Mouse (Mus musculus): Measurements from ENCODE around the gene Blvrb.

Gene Blvrb

DNA sequence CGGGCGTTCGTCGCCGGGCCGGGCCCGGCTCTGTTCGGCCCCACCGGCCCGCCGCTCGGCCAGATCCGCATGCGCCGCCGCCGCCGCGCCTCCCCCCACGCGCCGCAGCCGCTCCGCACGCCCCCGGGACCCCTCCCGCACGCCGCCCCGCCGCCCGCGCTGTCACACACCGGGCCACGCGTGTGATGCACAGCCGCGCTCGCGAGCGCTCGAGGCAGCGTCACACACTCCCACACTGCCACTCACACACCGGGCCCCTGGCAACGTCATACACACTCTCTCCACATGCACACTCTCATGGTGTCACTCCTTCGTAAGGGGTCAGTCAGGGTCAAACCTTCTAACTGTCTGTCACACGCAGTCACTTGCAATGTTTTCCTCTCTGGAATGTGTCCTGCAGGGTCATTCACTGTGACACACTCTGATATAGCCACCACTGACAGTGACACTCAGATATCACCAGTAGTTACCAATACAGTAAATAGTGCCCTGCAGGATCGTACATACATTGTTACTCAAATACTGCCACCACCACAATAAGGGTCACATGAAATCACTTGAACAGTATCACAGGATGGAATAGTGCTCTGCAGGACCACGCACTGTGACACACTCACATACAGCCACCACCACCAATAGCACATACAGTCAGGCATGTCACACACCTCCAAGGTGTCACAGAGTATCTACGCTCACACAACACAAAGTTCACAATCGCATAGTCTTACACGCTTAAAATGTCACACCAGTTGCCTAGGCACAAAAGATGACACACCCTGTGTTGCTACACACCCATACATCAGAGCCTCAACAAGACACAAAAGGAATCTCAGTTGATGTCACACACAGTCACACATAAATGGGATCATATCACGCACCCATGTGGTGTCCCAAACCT lies 1.0 kb upstream of the Blvrb start:
- in situ Hi-C loops (cut with MboI; ENCODE audit: unreplicated experiment in 2 of 2) = loop anchor here (5.0 kb wide), 1 partner anchor 89 kb away; the partner anchor contains the start of genes Gm20479 (in 2 of the 2) and Shkbp1 (in 2 of the 2)

DNA sequence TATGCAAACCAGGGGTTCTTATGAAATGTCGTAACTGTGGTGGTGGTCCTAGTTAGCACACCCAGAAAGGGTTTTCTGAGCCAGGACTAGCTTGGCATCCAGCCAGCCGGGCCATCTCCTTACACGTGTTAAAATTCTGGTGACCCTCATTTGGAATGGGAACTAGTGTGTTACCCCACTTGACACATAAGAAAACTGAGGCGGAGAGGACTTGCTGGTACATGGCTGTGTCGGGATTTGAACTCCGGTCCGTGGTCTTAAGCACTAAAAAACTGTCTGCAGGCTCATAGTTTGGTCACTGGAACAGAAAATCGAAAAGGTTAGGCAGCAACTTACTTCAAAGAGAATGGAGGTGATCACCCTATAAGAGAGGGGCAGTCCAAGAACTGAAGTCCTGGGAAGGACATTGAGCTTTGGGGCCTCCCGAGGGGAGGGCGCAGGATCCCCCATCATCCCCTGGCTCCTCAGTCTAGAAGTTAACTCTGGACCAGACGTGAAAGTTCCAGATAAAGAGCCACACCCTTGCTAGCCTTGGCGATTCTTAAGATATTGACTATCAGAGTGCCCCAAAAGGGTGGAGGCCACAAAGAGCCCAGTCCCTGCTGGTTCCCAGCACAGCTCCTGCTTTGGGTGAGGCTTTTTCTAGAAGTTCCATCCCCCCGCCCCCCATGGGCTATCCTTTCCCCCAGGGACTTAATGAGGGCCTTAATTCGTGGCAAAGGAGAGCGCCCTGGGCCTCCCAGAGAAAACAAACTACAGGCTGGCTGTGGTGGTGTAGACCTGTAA lies 836 bp downstream of the Blvrb start:
- in situ Hi-C loops (cut with MboI; ENCODE audit: unreplicated experiment in 2 of 2) = loop anchor here (5.0 kb wide), 1 partner anchor 91 kb away; the partner anchor contains the start of genes Gm20479 (in 2 of the 2) and Shkbp1 (in 2 of the 2)

DNA sequence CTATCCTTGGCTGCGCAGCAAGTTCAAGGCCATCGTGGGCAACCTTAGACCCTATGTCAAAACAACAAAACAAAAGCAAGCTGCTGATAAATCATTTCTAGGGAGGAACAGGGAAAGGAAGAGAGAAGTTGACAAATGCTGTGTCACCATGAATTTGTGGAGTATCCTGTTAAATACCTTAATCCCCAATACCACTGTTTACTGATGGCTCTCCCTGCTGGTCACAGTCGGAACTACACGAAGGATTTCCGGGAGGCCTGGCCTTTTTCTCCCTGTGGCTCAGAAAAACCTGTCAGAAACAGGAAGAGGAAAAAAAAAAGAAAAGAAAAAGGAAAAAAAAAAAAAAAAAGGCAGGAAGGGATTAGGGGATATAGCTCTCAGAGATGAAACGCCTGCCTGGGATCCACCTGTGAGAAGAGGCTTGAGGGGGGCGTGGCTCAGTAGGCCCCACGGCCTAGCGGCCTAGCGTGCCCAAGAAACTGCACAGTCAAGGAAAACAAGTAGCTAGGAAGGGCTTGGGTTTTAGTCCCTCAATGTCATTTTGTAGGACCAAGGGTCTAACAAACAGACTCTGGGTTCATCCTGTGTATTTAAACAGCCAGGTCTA lies 1.6 kb downstream of the Blvrb start:
- in situ Hi-C loops (cut with MboI; ENCODE audit: unreplicated experiment in 2 of 2) = loop anchor here (5.0 kb wide), 1 partner anchor 92 kb away; the partner anchor contains the start of genes Gm20479 (in 2 of the 2) and Shkbp1 (in 2 of the 2)

DNA sequence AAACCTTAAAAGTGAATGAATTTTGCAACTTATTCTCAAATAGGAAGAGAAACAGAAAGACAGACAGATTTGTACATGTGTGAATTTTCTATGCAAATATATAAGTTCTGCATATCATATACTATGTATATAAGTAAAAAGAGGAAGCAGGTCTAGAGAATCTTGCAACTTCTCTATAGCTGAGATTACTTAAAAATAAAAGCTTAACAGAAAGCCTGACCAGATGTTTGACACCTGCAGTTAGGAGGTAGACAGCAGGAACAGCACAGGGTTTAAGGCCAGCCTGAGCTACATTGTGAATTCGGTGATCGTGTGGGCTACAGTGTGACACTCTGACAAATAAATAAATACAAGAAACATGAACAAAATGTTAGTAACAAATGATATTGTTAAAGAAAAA lies 3.6 kb downstream of the Blvrb start:
- in situ Hi-C loops (cut with MboI; ENCODE audit: unreplicated experiment in 2 of 2) = loop anchor here in 1 of 2 experiments (25.0 kb wide), 3 partner anchors 936 to 1814 kb away; partner anchors contain the start of genes B3gnt8, Hnrnpl, Med29 and Paf1

DNA sequence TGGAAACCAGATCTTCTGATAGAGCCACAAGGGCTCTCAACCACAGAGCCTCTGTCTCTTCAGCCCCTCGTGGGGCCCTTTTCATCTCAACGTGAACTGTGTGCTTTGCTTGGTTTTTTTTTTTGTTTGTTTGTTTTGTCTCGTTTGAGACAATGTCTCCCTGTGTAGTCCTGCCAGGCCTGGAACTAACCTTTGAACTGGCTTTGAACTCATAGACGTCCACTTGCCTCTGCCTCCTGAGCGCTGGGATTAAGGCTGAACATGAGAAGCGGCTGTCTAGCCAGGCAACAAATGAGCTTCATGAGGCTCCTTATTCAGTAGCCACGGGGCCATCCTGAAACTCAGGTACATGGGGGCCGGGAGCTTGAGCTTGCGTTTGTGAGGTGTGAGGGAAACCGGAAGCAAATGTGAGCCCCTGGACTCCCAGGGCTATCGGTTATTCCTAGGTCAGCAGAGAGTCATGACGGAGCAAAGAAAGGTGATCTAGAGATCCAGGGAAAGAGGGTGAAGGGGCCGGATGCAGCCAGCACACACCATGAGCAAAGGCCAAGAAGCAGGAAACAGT lies 4.5 kb downstream of the Blvrb start:
- in situ Hi-C loops (cut with MboI; ENCODE audit: unreplicated experiment in 2 of 2) = loop anchor here in 1 of 2 experiments (25.0 kb wide), 3 partner anchors 935 to 1815 kb away; partner anchors contain the start of genes B3gnt8, Hnrnpl, Med29 and Paf1

DNA sequence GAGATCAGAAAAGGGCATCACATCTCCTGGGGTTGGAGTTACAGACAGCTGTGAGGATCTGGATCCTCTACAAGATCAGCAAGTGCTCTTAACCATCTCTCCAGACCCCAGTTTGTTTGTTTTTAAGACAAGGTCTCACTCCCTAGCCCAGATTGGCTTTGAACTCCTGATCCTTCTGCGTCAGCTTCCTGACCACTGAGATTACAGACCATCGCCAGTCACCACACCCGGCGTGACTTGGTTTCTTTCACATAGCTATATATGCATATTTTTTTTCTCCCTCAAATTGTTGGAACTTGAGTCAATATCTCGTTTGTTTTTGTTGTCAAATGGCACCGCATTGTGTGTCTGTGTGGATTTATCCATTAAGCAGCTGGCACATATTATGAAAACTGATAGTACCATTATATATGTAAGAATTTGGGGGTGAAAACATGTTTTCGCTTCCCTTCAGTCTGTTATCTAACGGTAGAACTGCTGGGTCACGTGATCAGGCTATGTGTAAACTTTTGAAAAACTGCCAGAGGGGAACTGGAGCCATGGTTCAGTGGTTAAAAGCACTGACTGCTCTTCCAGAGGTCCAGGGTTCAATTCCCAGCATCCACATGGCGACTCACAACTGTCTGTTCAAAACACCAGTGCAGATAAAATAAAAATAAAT lies 6.8 kb downstream of the Blvrb start:
- in situ Hi-C loops (cut with MboI; ENCODE audit: unreplicated experiment in 2 of 2) = loop anchor here in 1 of 2 experiments (25.0 kb wide), 3 partner anchors 933 to 1817 kb away; partner anchors contain the start of genes B3gnt8, Hnrnpl, Med29 and Paf1

DNA sequence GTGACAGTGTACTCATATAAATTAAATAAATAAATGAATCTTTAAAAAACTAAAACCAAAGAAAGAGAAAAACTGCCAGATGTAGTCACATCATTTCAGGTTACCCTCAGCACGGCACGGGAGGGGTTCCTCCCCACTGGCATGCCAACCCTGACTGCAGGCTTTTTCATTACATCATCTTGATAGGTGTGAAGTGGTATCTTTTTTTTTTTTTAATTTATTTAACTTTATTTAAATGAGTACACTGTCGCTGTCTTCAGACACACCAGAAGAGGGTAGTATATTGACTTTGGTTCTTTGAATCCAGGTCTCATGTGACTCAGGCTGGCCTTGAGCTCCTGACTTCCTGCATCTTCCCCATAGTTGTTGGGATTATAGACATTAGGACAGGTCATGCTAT lies 7.5 kb downstream of the Blvrb start:
- in situ Hi-C loops (cut with MboI; ENCODE audit: unreplicated experiment in 2 of 2) = loop anchor here in 1 of 2 experiments (25.0 kb wide), 3 partner anchors 932 to 1818 kb away; partner anchors contain the start of genes B3gnt8, Hnrnpl, Med29 and Paf1

DNA sequence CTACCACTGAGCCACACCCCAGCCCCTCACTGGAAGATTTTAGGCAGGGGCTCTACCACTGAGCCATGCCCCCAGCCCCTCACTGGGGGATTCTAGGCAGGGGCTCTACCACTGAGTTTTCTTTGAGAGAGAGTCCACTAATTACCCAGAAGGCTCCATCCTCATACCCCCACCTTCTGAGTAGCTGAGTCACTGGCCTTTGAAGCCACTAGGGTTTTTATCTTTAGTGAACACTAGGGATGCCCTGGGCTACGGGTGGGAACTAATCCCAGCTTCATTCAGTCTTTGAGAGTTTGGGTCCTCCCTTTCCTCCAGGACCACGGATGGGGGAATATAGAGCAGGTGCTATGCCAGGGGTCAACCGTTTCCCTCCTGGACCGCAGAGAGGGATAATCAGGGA lies 10.8 kb downstream of the Blvrb start:
- in situ Hi-C loops (cut with MboI; ENCODE audit: unreplicated experiment in 2 of 2) = loop anchor here in 1 of 2 experiments (25.0 kb wide), 3 partner anchors 929 to 1821 kb away; partner anchors contain the start of genes B3gnt8, Hnrnpl, Med29 and Paf1

DNA sequence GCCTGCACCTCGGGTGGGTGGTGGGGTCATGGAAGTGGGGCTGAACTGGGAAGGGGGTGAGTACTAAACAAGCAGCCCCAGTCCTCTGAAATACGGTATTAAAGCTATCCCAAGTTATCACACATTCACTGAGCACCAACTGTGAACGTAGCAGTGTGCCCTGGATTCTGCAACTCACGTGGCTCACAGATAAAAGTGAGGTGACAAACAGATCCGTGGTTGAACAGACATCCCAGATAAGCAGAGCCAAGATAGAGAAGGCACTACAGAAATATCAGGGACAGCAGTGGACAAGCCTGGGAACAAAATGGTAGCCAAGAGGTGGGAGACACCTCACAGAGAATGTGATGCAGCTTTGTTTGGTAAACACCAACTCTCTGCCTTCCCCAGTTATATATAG lies 11.9 kb downstream of the Blvrb start:
- in situ Hi-C loops (cut with MboI; ENCODE audit: unreplicated experiment in 2 of 2) = loop anchor here in 1 of 2 experiments (25.0 kb wide), 3 partner anchors 928 to 1822 kb away; partner anchors contain the start of genes B3gnt8, Hnrnpl, Med29 and Paf1

DNA sequence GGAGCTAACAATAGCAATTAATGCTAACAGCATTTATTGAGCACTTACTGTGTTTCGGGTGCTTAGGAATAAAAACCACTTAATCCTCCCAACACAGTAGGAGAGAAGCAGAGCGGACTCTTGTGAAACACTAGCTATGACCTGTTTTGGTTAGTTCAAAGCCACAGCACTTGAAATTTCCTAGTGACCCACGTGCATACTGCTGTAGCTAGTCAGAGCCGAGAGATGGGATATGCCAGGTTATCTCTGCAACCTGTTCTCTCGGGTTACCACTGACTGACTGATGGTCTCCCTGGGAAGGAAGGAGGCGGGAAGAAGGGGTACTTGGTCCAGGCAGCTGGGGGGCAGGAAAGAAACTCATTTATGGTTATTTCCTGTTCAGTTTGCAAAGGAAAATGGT lies 12.7 kb downstream of the Blvrb start:
- in situ Hi-C loops (cut with MboI; ENCODE audit: unreplicated experiment in 2 of 2) = loop anchor here in 1 of 2 experiments (25.0 kb wide), 3 partner anchors 927 to 1823 kb away; partner anchors contain the start of genes B3gnt8, Hnrnpl, Med29 and Paf1

DNA sequence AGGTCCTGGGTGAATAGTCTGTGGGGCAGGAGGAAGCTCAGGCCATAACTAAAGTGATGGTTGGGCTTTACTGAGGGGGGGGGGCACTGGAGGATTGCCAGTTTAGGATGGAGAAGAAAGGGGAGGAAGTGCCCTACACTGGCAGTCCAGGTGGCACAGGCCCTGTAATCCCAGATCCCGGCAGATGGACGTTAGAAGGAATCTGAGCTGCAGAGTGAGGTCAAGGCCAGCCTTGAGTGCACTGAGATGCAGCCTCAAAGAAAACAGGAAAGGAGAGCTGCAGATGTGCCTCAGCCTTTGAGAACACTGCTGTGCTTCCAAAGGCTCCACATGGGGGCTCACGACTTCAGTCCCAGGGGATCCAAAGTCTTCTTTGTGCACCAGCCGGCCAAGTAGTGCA lies 19.9 kb downstream of the Blvrb start:
- in situ Hi-C loops (cut with MboI; ENCODE audit: unreplicated experiment in 2 of 2) = loop anchor here in 1 of 2 experiments (25.0 kb wide), 3 partner anchors 920 to 1830 kb away; partner anchors contain the start of genes B3gnt8, Hnrnpl, Med29 and Paf1

DNA sequence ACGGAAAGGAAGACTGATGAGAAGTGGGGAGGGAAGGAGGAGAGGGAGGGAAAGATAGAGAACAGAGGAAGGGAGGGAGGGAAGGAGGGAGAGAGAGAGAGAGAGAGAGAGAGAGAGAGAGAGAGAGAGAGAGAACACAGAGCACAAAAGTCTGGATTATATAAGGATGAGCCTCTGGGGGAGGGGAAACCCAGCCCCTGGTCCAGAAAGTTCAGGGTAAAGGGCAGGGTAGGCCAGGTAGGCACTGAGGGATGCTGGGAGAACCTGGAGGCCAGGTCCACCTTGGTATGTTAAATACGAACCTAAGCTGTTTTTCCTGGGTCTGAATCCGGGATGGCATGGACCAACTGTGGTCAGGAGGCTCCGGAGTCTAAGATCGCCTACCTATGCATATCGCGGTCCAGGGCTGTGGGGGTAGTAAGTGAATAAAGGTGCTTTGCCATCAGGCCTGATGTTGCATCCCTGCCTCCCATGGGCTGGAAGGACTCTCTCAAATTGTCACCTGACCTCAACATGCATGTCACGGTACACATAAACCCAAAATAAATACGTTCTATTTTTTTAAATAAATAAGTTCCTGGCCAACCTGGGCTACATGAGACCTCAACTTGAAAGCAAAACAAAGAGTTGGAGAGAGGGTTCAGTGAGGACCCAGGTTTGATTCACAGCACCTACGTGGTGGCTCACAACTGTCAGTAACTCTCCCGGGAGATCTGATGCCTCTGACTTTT lies 23.8 kb downstream of the Blvrb start:
- in situ Hi-C loops (cut with MboI; ENCODE audit: unreplicated experiment in 2 of 2) = loop anchor here in 1 of 2 experiments (25.0 kb wide), 3 partner anchors 916 to 1834 kb away; partner anchors contain the start of genes B3gnt8, Hnrnpl, Med29 and Paf1

DNA sequence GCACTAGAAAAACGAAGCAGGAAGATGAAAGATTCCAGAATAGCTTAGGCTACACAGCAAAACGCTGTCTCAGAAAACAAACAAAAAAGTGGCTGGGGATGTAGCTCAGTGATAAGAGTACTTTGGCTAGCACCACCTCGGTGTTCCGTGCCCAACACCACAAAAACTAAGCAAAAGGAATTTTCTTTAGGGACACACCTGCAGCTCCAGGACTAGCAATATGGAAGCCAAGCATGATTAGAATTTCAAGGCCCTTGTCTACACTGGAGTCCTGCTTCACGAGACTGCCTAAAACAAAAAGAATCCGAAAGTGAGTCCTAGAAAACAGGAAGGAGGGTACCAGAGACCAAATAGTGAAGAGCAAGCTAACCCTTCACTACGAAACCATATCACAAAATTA lies 24.8 kb downstream of the Blvrb start:
- in situ Hi-C loops (cut with MboI; ENCODE audit: unreplicated experiment in 2 of 2) = loop anchor here in 1 of 2 experiments (25.0 kb wide), 3 partner anchors 915 to 1835 kb away; partner anchors contain the start of genes B3gnt8, Hnrnpl, Med29 and Paf1

DNA sequence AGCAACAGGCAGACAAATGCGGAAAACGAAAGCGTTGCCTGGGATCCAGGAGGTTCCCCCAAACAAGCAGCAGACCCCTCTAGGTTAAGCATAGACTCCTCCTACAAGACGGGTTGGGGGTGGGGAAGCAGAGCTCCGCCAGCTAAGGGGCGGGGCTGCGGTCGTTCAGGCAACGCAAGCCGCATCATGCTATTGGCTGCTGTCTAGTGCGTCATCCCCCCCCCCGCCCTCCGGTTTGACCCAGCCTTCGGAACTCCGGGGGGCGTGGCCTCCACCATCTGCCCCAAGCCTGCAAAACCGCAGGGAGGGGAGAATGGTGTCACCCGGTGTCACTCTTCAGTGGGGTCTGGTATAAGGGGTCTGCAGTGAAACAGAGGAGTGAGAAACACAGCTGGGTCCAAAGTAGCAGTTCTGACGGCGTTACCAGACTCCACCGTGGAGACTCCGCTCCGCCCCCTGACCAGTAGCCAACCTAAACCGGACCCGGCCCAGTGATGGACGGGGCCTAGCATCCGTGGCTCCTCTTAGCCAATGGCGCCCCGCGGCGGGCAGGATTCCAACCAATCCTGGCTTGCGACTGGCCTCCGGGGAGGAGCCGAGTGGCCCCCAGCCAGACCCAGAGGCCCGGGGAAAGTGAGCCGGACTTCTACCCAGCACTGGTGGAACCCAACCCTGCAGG lies 25.5 kb downstream of the Blvrb start, which contains the start of gene Sertad3:
TSS of gene Sertad3 (plus strand) at position 613 of the 679 bp plus-strand sequence.
- in situ Hi-C loops (cut with MboI; ENCODE audit: unreplicated experiment in 2 of 2) = loop anchor here in 1 of 2 experiments (25.0 kb wide), 3 partner anchors 914 to 1836 kb away; partner anchors contain the start of genes B3gnt8, Hnrnpl, Med29 and Paf1

DNA sequence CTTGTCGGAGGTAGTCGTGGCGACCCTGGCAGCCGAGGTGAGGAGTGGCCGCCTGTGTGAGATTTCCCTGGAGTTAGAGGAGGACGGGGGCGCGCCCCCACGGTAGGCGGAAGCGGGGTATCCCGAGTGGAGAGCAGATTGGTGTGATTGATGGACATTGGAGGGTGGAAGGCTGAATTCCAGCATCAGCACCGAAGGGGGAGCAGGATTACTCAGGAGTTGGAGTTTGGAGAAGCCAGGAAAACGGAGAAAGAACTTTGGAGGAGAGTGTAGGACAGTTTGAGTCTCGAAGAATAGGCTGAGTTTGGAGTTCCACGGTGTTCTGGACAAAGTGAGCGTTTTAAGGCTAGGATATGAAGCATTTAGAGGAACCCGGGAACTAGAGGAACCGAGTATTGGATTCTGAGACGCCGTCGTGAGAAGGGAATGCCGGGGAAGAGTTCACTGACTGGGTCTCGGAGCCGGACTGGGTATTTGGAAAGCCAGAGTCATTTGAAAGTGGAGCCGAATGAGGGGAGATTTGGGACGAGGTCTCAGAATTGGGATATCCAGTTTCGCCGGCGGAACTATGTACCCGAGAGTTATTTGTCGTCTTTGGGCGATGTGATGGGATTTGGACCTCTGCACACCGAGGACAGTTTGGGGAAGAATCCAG lies 26.2 kb downstream of the Blvrb start:
- in situ Hi-C loops (cut with MboI; ENCODE audit: unreplicated experiment in 2 of 2) = loop anchor here in 1 of 2 experiments (25.0 kb wide), 3 partner anchors 913 to 1837 kb away; partner anchors contain the start of genes B3gnt8, Hnrnpl, Med29 and Paf1

DNA sequence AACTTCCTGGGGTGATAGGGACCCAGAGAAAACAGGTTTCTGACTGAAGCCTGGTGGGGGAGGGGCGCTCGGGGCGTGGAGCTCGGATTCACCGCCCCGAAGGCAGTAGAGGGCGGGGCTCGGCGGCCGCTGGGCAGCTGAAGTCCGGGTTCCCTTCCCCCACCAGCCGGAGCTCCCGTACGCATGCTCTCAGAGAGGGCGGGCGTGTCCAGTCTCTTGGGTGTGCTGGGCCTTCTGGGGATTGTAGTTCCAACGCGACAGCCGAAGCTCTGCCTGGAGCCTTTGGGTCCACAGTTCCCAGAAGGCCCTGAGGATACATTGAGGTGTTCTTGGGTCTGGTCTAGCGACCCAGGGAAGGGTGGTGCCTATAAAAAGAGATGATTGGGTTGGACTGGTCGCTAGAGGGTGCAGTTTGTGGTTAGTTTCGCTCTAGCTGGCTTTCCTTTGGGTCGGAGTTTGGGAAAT lies 26.7 kb downstream of the Blvrb start:
- in situ Hi-C loops (cut with MboI; ENCODE audit: unreplicated experiment in 2 of 2) = loop anchor here in 1 of 2 experiments (25.0 kb wide), 3 partner anchors 913 to 1837 kb away; partner anchors contain the start of genes B3gnt8, Hnrnpl, Med29 and Paf1
